Mouse (Mus musculus) Patski (cell line): ENCODE data around the gene Erp29. TPM values are rescaled to one million over a fixed set of nuclear protein-coding genes. Genes with fewer than 3 reads are reported as not detected.
A peak's percentile ranks its signal among the peaks of the same experiment; 100 is the strongest.
"Not testable (repeated sequence)": the region's sequence is repeated elsewhere in the genome, so short reads cannot be mapped to it uniquely, and the experiment has no call there.

Source experiments
- ATAC-seq: fragments of 100-300 bp; one replicate; pipeline ENCODE4 v1.8.0; 2021
- CTCF ChIA-PET: fragments of 350-600 bp; sonication (Branson Sonifier 250); formaldehyde crosslinking; loops from one replicate; lab custom pipeline; 2022; ENCODE audit warnings: inconsistent platforms; lab: Charles Lee
- POLR2A ChIA-PET: fragments of 350-600 bp; sonication (Branson Sonifier 250); formaldehyde crosslinking; loops from one replicate; lab custom pipeline; 2022; ENCODE audit warnings: antibody characterized with exemption, inconsistent platforms; lab: Charles Lee
- DNase-seq: peaks from one replicate; pipeline ENCODE4 v3.0.0-alpha.2; 2011; ENCODE audit warnings: low read depth, low spot score
- H3K27me3 ChIP-seq: fragments of 371-371 bp; one replicate; pipeline ENCODE4 v1.5.1; 2021
- CTCF ChIP-seq: fragments of 100-300 bp; IDR thresholded peaks from one replicate; pipeline ENCODE4 v1.5.1; 2021
- in situ Hi-C: fragments of 300-500 bp; cut with MboI; formaldehyde crosslinking; loops from 3 replicates; pipeline ENCODE4 v1.11.1; 2018; ENCODE audit warnings: low pct_unique_long_range_greater_than_20kb, mixed read lengths
- polyA plus RNA-seq: library from polyadenylated mRNA; unstranded; gene quantifications from one replicate; pipeline ENCODE4 v1.2.3, GENCODE M21; 2021

Erp29 gene
- polyA plus RNA-seq, result 219 TPM

DNA sequence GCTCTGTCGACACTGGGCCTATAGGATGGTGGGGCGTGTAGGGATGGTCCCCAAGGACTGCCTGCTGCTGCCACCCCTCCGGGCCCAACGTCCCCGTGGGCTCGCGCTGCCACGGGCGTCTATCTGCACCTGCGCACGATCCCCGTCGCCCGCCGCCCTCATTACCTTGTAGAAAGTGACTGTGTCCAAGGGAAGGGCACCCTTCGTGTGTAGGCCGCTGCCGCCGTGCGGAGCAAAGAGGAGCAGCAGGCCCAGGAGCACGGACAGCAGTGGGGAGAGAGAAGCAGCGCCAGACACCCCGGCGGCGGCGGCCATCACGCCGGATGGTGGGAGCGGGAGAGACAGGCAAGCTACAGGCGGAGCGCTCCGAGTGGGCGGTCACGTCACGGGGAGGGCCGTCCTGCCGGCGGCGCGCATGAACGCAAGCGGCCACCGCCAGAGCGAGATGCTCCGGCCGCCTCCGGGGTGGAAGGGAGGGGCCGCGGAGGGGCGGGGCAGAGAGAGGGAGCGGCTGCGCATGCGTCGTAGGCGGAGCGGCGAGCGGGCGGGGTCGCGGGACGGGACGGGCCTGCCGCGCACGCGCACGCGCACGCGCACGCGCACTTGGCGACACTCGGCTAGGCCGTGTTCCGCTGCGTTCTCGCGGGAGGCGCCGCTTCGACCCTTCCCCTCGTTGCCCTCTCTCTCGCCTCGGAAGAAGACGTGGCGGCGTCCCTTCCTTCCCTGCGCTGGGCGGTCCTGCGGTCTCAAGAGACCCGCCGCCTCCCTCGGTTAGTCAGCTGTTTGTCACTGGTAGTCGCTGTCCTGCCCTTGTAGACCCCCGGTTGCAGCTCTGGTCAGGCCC lies at the start of gene Erp29:
Gene Erp29 (minus strand): TSS at position 481 of the 844 bp plus-strand sequence.
- ChIA-PET CTCF (interaction anchor here (1.0 kb wide), 2 partner anchors 18 to 22 kb away, joined by 3 read pairs; no protein-coding TSS in a partner anchor), POLR2A (interaction anchor here (0.7 to 2.1 kb wide), 7 partner anchors 13 to 29 kb away, joined by 3 to 11 read pairs (median 4); no protein-coding TSS in a partner anchor)
- no peaks in the 10 kb centered on the region for H3K27me3 ChIP-seq
- ATAC-seq (peak; percentile 85), DNase-seq (peak; percentile 84)
- in situ Hi-C loops, result no loop called here
- no peak for TF ChIP-seq CTCF

DNA sequence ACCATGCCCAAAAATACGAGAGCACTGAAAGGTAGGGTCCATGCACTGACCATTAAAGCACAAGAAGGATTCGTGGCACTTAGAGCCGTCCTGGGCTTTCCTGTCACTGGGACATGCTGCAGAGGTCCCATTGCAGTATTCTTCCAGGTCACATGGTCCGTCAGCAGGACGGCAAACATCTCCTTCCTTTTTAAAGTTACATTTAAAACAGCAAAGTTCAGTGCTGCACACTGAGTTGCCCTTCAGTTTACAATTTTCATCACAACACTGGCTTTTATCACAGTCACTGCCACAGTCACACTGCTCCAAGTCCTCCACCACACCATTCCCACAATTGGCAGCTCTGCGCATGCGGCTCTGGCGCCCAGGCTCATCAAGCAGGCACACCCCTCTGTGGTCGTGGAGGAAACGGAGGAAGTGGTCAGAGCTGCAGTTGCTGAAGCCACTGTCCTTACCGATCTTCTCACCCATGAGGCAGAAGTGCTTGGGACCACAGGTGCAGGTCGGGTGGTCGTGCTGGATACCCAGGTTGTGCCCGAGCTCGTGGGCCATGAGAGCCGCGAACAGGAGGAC lies 49.2 kb upstream of the Erp29 start:
- in situ Hi-C loops, CTCF ChIA-PET, H3K27me3 ChIP-seq, ATAC-seq, POLR2A ChIA-PET, DNase-seq: not testable (repeated sequence)

DNA sequence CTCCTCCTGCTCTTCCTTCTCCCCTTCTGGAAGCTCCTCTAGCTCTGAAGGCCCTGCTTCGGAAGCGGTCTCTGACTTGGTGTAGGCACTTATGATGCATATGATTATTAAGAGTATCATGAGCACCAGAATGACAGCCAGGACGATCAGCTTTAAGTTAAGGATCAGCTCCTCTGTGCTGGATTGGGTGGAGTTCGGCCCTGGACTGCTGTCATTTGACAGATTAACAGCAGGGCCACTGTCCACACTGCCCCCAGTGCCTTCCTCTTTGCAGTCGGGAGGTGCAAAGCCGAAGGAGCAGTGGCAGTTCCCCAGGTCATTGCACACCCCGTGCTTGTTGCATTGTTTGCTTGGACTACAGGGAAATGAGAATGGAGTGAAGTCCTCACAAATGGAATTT lies 48.4 kb upstream of the Erp29 start:
- in situ Hi-C loops, result no loop called here
- no peaks in the 10 kb centered on the region for H3K27me3 ChIP-seq
- TF ChIP-seq CTCF, result no peak
- no peak for DNase-seq
- CTCF ChIA-PET, result no interaction called here
- POLR2A ChIA-PET, result no interaction called here
- no peak for ATAC-seq

DNA sequence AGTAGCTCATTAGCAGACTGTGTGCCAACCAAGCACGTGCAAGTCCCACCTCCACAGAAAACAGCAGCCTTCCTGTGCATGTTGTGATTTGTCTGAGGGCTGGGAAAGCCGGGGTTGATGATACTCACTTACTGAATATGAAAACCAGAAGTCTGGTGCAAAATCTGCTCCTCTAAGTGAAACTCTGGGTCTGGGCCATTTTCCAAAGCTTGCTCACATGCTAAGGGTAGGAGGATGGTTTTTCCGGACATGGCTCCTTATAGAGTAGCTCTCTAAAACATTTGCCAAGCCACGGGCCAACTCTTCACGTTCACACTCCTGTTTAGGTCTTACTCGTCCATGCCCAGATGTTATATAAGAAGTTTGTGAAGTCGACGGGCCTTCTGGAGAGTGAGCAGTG lies 41.0 kb upstream of the Erp29 start:
- TF ChIP-seq CTCF, result no peak
- H3K27me3 ChIP-seq, result no peaks in the 10 kb centered on the region
- CTCF ChIA-PET, result interaction anchor here (3.6 kb wide), 1 partner anchor 15 kb away, joined by 21 read pairs; no protein-coding TSS in a partner anchor
- no peak for DNase-seq
- in situ Hi-C loops, result loop anchor here (25.0 kb wide), 1 partner anchor 531 kb away; no protein-coding TSS in a partner anchor
- POLR2A ChIA-PET, result no interaction called here
- ATAC-seq, result no peak

DNA sequence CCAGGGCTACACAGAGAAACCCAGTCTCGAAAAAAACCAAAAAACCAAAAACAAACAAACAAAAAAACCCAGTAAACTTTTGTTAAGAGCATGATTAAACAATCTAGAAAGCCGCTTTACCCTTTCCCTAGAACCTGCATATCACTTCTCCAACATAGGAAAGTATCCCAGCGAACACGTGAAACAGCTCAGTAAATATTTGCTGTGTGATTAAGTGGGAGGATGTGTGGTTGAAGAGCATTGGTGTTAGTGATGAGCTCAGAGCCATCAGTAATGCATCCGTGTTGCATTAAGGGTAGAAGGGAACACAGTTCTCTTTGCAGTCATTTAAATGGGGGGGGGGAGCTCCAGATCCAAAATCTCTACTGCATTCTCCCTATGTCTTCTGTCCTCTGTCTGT lies 32.5 kb upstream of the Erp29 start:
- in situ Hi-C loops, result loop anchor here (25.0 kb wide), 1 partner anchor 522 kb away; no protein-coding TSS in a partner anchor
- DNase-seq (no peak), ATAC-seq (no peak)
- ChIA-PET POLR2A (no interaction called here), CTCF (interaction anchor here (1.2 kb wide), 1 partner anchor 62 kb away, joined by 3 read pairs; no protein-coding TSS in a partner anchor)
- no peaks in the 10 kb centered on the region for H3K27me3 ChIP-seq
- no peak for TF ChIP-seq CTCF

DNA sequence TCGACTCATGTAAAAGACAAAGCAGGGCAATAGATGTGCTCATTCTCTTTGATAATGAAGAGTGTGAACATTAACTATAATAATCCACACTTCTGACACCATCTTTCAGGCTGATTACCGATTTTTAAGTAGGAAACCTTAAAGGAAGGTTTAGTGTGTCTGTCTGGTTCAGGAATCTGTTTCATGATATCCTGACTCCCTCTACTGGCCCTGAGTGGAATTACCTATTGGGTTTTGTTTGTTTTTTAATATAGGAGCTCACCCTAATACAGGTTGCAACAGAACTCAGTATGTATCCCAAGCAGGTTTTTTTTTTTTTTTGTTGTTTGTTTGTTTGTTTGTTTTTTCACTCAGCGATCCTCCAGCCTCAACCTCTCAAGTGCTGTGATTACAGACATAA lies 25.4 kb upstream of the Erp29 start:
- no peaks in the 10 kb centered on the region for H3K27me3 ChIP-seq
- POLR2A ChIA-PET, result interaction anchor here (1.9 kb wide), 1 partner anchor 25 kb away, joined by 11 read pairs; the partner anchor contains the start of genes Erp29 and Tmem116
- CTCF ChIA-PET, result interaction anchor here (0.7 to 3.6 kb wide), 13 partner anchors 11 to 125 kb away, joined by 3 to 54 read pairs (median 4); partner anchors contain the start of gene Adam1b
- no peak for ATAC-seq
- in situ Hi-C loops, result loop anchor here (5.0 to 25.0 kb wide), 2 partner anchors 260 to 515 kb away; no protein-coding TSS in a partner anchor
- peak; percentile 69 for TF ChIP-seq CTCF
- no peak for DNase-seq

DNA sequence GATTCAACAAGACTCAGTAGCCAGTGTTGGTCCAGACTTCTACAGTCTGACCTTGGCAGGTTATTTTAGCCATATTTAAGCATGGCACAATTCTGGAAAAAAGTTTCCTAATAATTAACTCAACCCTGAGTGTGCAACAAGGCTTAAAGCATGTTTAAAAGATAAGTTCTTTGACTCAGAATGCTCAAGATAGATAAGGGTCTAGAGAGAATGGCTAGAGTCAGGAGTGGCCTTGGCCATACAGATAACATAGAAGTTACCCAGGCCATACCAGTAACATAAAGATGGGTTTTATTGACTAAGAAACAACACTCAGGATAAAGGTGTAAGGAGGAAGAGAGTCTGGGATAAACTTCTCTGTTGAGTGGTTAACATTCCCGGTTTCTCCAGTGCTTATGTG lies 23.7 kb upstream of the Erp29 start:
- ATAC-seq (no peak), DNase-seq (no peak)
- POLR2A ChIA-PET, result interaction anchor here (1.4 kb wide), 1 partner anchor 25 kb away, joined by 5 read pairs; the partner anchor contains the start of gene Tmem116
- no peak for TF ChIP-seq CTCF
- CTCF ChIA-PET, result interaction anchor here (0.7 to 3.5 kb wide), 5 partner anchors 12 to 37 kb away, joined by 3 to 54 read pairs (median 5); no protein-coding TSS in a partner anchor
- H3K27me3 ChIP-seq, result no peaks in the 10 kb centered on the region
- in situ Hi-C loops, result loop anchor here (5.0 to 25.0 kb wide), 2 partner anchors 259 to 514 kb away; no protein-coding TSS in a partner anchor

DNA sequence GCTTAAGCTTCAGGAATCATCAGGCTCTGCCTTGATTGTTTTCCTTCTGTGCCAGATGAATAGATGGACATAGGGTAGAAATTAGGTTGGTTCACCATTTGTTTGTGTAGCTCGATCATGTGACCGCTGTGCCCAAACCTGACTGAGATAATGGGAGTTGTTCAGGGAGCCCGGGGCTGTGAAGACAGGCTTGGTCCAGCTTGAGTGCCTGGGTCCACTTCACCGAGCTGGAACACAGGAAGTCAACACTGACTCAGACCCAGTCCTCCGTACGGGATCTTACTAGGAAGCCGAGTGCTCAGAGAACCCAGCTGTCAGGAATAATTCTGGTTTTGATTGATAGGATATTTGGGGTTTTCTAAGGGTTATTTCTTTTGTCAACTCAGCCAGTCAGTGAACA lies 22.3 kb upstream of the Erp29 start:
- ATAC-seq, result no peak
- in situ Hi-C loops, result loop anchor here (5.0 to 25.0 kb wide), 2 partner anchors 257 to 512 kb away; no protein-coding TSS in a partner anchor
- no peak for TF ChIP-seq CTCF
- POLR2A ChIA-PET, result interaction anchor here (1.4 to 1.6 kb wide), 2 partner anchors 22 to 23 kb away, joined by 3 to 5 read pairs; partner anchors contain the start of gene Tmem116
- CTCF ChIA-PET, result interaction anchor here (1.2 to 1.8 kb wide), 4 partner anchors 12 to 36 kb away, joined by 3 to 5 read pairs (median 4); no protein-coding TSS in a partner anchor
- DNase-seq, result no peak
- no peaks in the 10 kb centered on the region for H3K27me3 ChIP-seq

DNA sequence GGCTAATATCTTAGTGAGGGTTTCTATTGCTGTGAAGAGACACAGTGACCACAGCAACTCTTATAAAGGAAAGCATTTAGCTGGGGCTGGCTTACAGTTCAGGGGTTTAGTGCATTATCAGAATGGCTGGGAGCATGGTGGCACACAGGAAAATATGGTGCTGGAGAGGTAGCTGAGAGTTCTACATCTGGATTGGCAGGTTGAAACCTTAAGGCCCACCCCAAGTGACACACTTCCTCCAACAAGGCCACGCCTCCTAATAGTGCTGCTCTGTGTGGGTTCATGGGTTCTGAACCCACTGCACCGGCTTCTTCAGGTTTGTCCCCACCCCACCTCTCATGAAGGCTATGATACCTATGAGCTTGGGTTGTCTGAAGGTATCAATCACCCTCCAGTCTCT lies 20.1 kb upstream of the Erp29 start:
- in situ Hi-C loops, result no loop called here
- TF ChIP-seq CTCF, result no peak
- ChIA-PET POLR2A (interaction anchor here (0.6 kb wide), 1 partner anchor 10 kb away, joined by 3 read pairs; no protein-coding TSS in a partner anchor), CTCF (interaction anchor here (0.8 to 1.7 kb wide), 2 partner anchors 8 to 22 kb away, joined by 3 to 4 read pairs; no protein-coding TSS in a partner anchor)
- H3K27me3 ChIP-seq, result no peaks in the 10 kb centered on the region
- DNase-seq (no peak), ATAC-seq (no peak)

DNA sequence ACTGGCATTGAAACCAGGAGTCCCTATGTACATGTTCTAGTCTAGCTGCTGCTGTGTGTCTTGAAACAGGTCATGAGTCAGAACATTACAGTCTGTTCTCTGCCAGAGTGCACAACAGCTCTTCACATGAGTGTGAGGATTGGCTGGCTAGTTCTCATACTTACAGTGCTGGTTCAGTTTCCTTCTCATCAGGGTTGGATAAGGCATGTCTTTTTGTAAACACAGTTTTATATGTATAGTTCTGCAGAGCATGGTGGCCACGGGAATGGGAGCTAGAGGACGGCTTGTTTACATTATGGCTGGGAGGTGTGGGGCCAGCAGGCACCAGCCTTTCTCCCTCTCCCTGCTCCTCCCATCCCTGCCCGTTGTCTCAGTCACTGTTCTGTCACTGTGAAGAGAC lies 17.3 kb upstream of the Erp29 start:
- POLR2A ChIA-PET, result no interaction called here

More for the DNA sequence above, 17.3 kb upstream of the Erp29 start:
- CTCF ChIA-PET, result interaction anchor here (0.8 to 1.0 kb wide), 2 partner anchors 10 to 17 kb away, joined by 3 read pairs; partner anchors contain the start of gene Erp29
- DNase-seq (no peak), ATAC-seq (no peak)
- TF ChIP-seq CTCF, result no peak
- in situ Hi-C loops, result no loop called here
- H3K27me3 ChIP-seq, result no peaks in the 10 kb centered on the region
